Mouse (Mus musculus) adipocyte (in vitro differentiated cells): ENCODE data around the gene Olfr76.
"Not testable (repeated sequence)": the region's sequence is repeated elsewhere in the genome, so short reads cannot be mapped to it uniquely, and the experiment has no call there.

Source experiments
- DNase-seq: peaks from one replicate; pipeline ENCODE4 v3.0.0-alpha.2; 2016; ENCODE audit warnings: low spot score

The Olfr76 gene

DNA sequence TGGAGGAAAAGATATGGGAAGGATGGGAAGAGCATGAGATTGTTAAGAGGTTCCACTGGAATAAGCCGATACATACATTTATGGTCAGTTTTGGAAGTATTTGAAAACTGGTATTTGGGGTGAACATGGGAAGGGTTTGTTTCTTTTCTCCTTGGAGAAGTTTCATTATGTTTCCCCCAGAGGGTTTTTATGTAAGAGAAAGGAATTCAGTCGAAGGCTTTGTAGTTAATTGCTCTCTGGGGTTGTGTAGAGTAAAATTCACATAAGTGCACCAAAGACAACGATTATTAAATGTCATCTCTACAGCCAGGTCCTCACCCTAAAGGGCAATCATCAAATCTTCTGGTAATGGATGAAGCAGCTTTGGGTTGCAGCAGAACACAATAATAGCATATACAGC is at the start of gene Olfr76:
TSS of gene Olfr76 (minus strand) at position 101 of the 400 bp plus-strand sequence.
- no peak for DNase-seq

DNA sequence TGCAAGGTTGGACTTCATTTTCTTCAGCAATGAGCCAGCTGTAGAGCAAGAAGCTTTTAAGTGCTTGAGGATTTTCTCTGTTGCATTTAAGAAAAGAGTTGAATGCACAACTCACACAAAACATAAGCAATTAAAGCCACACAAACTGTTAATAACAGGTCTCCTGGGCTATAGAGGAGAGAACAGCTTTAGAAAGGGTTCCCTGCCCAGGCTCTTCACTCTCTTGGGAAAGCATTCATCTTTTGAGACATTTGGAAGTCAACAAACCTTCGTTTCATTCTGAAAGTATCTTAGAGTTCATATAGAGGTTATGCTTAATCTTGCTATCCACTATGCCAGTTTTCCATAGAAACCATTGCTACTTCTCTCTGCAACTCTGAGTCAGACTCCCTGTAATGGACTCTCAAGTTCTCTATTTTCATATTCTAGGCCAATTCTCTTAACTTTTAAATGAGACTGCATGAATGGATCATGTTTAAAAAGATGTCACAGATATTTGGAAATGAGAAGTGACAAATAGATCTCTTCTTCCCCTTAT is 47.1 kb upstream of the Olfr76 start, which contains the start of gene Olfr1555-ps1:
TSS of gene Olfr1555-ps1 (minus strand) at position 51 of the 538 bp plus-strand sequence.
- not testable (repeated sequence) for DNase-seq

DNA sequence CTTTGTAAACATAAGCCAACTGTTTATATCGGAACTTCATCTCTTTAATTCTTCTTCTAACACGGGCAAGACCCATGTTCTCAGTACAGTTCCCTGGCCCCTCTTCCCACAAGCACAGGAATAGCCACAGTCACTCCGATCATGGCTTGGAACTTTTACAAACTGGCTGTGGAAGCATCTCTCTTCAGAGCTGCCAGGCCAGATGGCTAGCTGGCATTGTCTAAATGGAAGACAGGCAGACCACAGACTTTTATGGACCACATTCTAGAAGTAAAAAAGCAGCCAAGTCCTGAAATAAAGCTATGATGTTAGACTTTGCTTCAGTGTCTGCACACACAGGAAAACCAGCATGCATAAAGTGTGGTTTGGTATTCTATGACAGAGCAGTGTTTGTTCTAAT is 22.4 kb upstream of the Olfr76 start:
- no peak for DNase-seq

DNA sequence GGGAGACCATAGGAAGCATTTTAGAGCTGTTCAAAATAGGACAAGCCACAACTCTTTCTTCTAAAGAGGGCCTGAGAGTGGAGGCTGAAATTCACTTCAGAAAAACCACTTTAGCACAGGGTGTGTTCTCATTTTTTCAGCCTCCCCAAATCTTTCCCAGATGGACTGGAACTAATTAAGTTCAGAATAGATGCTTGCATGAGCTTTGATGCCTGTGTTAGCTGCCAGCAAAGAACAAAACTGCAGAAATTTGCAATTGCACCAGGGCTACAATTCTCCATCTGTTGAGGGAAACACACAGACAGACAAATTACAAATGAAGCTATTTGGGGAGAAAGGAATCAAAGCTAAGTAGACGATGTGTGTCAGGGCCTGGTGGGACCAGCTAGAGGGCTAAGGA is 20.4 kb upstream of the Olfr76 start:
- no peak for DNase-seq

DNA sequence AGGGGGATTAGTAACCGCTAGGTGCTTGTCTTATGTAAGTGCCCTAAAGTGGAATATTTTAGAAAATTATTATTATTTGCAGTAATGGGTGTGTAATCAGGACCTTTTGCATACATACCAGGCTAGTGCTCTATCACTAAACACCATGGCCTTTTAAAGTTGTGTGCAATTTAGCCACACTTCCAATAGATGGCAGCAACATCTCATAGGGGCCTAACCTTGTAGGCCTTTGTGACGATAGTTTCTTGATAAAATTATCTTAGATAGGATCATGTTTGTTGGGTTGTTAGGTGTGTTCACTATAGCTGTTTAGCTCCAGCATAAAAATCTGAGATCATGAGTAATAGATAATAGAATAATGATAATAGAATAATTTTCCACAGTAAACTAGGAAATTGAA is 11.3 kb upstream of the Olfr76 start:
- peak; percentile 62 for DNase-seq

DNA sequence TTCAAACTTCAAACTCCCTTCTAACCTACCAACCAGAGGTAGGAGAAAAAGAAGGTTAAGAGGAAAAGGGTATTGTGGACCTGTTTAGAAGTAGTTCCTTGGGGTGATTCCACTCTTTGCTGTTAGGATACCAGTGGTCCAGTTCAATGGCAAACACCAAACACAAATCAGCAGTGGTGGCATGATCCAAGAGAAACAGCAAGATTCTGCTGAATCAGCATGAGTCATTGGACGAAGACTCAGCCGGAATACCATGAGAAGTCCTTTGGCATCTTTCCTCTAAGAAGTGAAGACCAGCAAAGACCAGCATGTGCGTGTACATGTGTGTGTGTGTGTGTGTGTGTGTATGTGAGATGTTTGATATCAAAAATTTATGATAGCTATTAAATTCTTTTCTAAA is 6.5 kb downstream of the Olfr76 start:
- DNase-seq: no peak

DNA sequence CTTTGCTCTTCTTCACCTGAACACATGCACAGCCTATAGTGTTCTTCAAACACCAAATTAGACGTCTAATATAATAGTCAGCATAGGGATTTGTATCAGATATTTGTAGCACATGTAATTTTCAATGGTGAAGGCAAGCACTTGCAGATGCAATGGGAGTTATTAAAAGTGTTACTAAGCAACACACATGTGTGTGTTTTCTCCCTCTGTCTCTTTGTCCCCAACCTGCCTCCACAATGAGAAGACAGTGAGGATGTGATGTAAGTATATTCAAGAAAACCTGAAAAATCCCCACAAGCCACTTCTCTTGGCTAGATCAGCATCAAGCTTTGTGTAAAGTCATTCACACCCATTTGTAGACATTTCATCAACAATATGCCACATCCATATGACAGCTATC is 7.2 kb downstream of the Olfr76 start, which contains the start of gene Olfr1428:
TSS of gene Olfr1428 (minus strand) at position 101 of the 400 bp plus-strand sequence.
- no peak for DNase-seq

DNA sequence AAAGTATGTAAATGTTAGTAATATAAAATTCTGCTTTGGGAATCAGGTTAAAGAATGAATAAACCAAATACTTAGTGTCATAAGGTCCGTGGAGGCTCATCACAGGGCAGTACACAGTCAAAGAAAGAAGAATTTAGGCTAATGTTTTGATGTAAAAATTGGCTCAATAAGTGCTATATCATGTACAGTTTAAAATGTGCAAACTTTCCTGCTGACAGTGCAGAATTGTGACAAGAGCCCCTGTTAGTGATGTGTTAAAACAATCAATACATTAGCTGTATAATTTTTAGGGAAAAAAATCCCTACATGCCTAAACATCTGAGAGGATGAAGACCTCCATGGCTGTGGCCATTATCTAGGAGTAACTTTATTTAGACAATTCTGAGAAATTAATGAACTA is 9.2 kb downstream of the Olfr76 start:
- DNase-seq: no peak

DNA sequence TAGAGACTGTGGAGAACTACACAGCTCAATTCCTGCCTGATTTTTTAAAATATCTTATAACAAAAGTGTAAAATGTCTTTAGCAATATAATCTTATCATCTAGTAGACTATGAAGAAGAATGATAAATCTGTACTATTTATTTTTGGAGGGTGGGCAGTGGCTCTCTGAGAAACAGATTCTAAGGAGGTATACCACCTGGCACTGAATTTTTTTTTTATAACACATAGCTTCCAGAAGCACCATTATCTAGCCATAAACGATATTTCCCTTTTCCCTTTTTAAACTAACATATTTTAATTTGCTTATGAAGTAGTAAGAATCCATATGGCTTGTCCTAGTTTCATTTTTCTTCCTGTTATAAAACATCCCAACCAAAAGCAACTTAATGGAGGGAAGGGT is 18.5 kb downstream of the Olfr76 start:
- DNase-seq: no peak

DNA sequence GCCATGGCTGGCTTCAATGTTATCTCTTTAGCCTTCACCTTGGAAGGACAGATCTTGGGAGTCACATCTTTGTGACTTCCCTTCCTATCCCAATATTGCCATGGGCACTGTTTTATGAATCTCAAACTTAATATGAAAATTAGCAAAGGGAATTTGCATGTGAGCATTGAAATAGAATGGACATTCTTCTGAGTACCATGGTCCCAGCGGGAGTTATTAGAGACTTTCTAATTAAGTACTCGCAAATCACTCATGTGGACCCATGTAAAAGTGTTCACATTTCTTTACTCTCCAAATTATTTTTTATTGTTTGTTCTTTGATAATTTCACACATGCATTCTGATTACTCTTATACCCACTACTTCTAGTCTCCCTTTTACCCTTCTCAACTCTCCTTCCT is 19.8 kb downstream of the Olfr76 start, which contains the start of gene Olfr1427:
TSS of gene Olfr1427 (minus strand) at position 101 of the 400 bp plus-strand sequence.
- DNase-seq: no peak

DNA sequence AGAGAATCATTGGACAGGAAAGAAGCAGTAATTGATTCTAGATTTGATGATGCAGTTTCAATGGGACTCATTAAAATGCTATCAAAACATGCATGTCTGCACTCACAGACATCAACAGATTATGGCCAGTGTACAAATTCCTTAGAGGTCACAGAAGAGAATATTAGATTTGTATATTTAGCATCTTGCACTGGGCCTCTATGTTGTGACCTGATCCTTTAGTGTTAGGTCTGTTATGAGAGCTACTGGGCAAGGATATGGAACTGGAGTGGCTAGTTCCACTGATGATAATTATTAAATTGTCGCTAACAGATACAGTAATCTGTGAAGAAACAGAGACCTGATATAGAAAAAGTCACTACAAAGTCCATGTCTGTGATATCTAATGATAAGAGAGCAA is 31.1 kb downstream of the Olfr76 start, which contains the start of gene Olfr1426:
TSS of gene Olfr1426 (minus strand) at position 101 of the 400 bp plus-strand sequence.
- no peak for DNase-seq

DNA sequence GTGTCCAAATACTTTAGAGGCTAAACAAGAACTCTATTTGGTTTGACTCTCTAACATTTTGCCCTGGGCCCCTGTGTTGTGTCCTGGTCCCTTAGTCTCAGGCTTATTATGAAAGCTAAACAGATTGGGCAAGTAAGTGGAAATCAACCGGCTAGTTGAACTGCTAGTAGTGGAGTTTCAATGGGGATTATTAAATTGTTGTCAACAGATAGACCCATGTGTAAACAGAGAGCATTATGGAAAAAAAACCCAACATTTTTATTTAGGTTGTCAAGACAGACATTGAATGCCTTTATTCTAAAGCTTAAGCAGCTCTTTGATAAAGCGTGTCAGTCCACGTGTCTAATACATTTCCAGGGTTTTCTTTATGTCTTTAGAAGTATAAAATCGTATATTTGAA is 45.4 kb downstream of the Olfr76 start, which contains the start of gene Olfr1425:
TSS of gene Olfr1425 (minus strand) at position 101 of the 400 bp plus-strand sequence.
- DNase-seq: not testable (repeated sequence)

DNA sequence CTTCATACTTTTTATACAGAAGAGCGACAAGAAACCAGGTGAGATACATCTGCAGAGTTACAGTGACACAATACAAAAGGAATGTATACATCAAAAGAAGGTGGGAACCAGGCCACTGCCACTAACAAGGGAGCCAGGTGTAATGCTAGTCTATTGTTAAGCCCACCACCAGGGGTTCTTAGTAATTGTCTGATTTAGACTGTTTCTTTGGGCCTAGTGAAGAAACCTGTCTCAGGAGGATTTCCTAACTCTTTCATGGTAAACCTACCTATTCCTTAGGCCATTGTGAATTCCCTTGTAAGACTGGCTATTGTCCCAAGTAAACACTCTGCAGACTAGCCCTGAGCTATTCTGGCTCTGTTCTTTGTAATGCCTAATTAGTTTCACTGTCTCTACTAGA is 53.5 kb downstream of the Olfr76 start:
- not testable (repeated sequence) for DNase-seq
